Mouse (Mus musculus): ENCODE results near the gene Pi4k2b. TPM values are rescaled to one million over a fixed set of nuclear protein-coding genes. Genes with fewer than 3 reads are reported as not detected.
A peak's percentile ranks its signal among the peaks of the same experiment; 100 is the strongest.
"Not testable (repeated sequence)": the region's sequence is repeated elsewhere in the genome, so short reads cannot be mapped to it uniquely, and the experiment has no call there.

The Pi4k2b gene
- total RNA-seq (2014; rRNA removed) (7.7 and 10.5 TPM in 2 replicates), polyA plus RNA-seq (2015; fragmentation: Nextera tagmentation; extraction: Ambion mirVana) (2.3 and 2.8 TPM in 2 replicates)

- Histone ChIP-seq H3K4me1 (ENCODE audit: insufficient read depth, low read length) (no peaks in the 10 kb centered on the region), H3K9ac (replicated peaks; ENCODE audit: low read length) (peak within 1 kb of the TSS; percentile 62), H3K36me3 (ENCODE audit: insufficient read depth, low read length) (no peaks in the 10 kb centered on the region), H3K4me3 (ENCODE audit: low read length) (peak within 1 kb of the TSS; percentile 79), H3K4me2 (ENCODE audit: low read depth, low read length) (peak within 1 kb of the TSS; percentile 90), H3K27ac (peak within 1 kb of the TSS; percentile 28; the same call in 1 of the 2 replicates), H3K27me3 (ENCODE audit: insufficient read depth, low read length) (0 out of 2 replicates have a peak, but pooled peaks cover 3% of the 10 kb centered on the region), H3K9me3 (ENCODE audit: low read length) (no peaks in the 10 kb centered on the region)
- under 1% methylated on average over 59 of the region's 75 CpGs for WGBS
- DNase-seq (ENCODE audit: low spot score) (peak; percentile 67), ATAC-seq (peak; percentile 95)
- TF ChIP-seq CTCF (IDR thresholded peaks at IDR 0.05; ENCODE audit: low read depth): no peak
Observed at GRCm38 (mm10) chr5:52741391-52742111, at the start of gene Pi4k2b. TSS of gene Pi4k2b (plus strand) at chr5:52741574.

GRCm38 (mm10) chr5:52697291-52697690 is 44.1 kb upstream of the Pi4k2b start:
- TF ChIP-seq CTCF (IDR thresholded peaks at IDR 0.05; ENCODE audit: low read depth): no peak
- WGBS: 95% methylated on average over 1 of the region's 1 CpGs
- no peak overlapping the region for H3K27ac ChIP-seq
- no peaks in the 10 kb centered on the region for H3K36me3 ChIP-seq (ENCODE audit: insufficient read depth, low read length)
- DNase-seq (ENCODE audit: low spot score): no peak
- H3K4me3 ChIP-seq (ENCODE audit: low read length): no peak overlapping the region
- H3K4me2 ChIP-seq (ENCODE audit: low read depth, low read length): no peak overlapping the region
- no peak for ATAC-seq
- H3K9ac ChIP-seq (replicated peaks; ENCODE audit: low read length): no peak overlapping the region
- H3K9me3 ChIP-seq (ENCODE audit: low read length): peaks cover 3% of the 10 kb centered on the region; the same call in 1 of the 2 replicates
- H3K4me1 ChIP-seq (ENCODE audit: insufficient read depth, low read length): no peaks in the 10 kb centered on the region
- no peaks in the 10 kb centered on the region for H3K27me3 ChIP-seq (ENCODE audit: insufficient read depth, low read length)

- H3K27me3 ChIP-seq (ENCODE audit: insufficient read depth, low read length); H3K4me1 ChIP-seq (ENCODE audit: insufficient read depth, low read length): not testable (repeated sequence)
- WGBS: 92% methylated on average over 7 of the region's 7 CpGs
Observed at GRCm38 (mm10) chr5:52697882-52698440, 43.4 kb upstream of the Pi4k2b start.

GRCm38 (mm10) chr5:52704562-52704961 is 36.8 kb upstream of the Pi4k2b start:
- Histone ChIP-seq H3K27me3 (ENCODE audit: insufficient read depth, low read length) (no peaks in the 10 kb centered on the region), H3K36me3 (ENCODE audit: insufficient read depth, low read length) (no peaks in the 10 kb centered on the region), H3K4me2 (ENCODE audit: low read depth, low read length) (no peak overlapping the region), H3K4me1 (ENCODE audit: insufficient read depth, low read length) (no peaks in the 10 kb centered on the region), H3K9ac (replicated peaks; ENCODE audit: low read length) (no peak overlapping the region), H3K9me3 (ENCODE audit: low read length) (peaks cover 3% of the 10 kb centered on the region; the same call in 1 of the 2 replicates), H3K4me3 (ENCODE audit: low read length) (no peak overlapping the region), H3K27ac (no peak overlapping the region)
- no peak for TF ChIP-seq CTCF (IDR thresholded peaks at IDR 0.05; ENCODE audit: low read depth)
- 79% methylated on average over 4 of the region's 4 CpGs for WGBS
- DNase-seq (ENCODE audit: low spot score): no peak
- ATAC-seq: no peak

More at GRCm38 (mm10) chr5:52697882-52698440, 43.4 kb upstream of the Pi4k2b start:
- H3K9me3 ChIP-seq (ENCODE audit: low read length); H3K4me2 ChIP-seq (ENCODE audit: low read depth, low read length); ATAC-seq; H3K27ac ChIP-seq; H3K9ac ChIP-seq (replicated peaks; ENCODE audit: low read length); DNase-seq (ENCODE audit: low spot score); H3K36me3 ChIP-seq (ENCODE audit: insufficient read depth, low read length); H3K4me3 ChIP-seq (ENCODE audit: low read length): not testable (repeated sequence)

- TF ChIP-seq CTCF (IDR thresholded peaks at IDR 0.05; ENCODE audit: low read depth): no peak
- no peak overlapping the region for H3K27ac ChIP-seq
Observed at GRCm38 (mm10) chr5:52712704-52713103, 28.7 kb upstream of the Pi4k2b start.

GRCm38 (mm10) chr5:52716742-52717448 is 24.5 kb upstream of the Pi4k2b start:
- Histone ChIP-seq H3K36me3 (ENCODE audit: insufficient read depth, low read length) (no peaks in the 10 kb centered on the region), H3K4me1 (ENCODE audit: insufficient read depth, low read length) (no peaks in the 10 kb centered on the region), H3K27ac (no peak overlapping the region), H3K9ac (replicated peaks; ENCODE audit: low read length) (no peak overlapping the region), H3K9me3 (ENCODE audit: low read length) (no peaks in the 10 kb centered on the region), H3K4me2 (ENCODE audit: low read depth, low read length) (no peak overlapping the region), H3K4me3 (ENCODE audit: low read length) (no peak overlapping the region), H3K27me3 (ENCODE audit: insufficient read depth, low read length) (no peaks in the 10 kb centered on the region)
- WGBS: 80% methylated on average over 5 of the region's 5 CpGs
- DNase-seq (ENCODE audit: low spot score) (no peak), ATAC-seq (no peak)
- no peak for TF ChIP-seq CTCF (IDR thresholded peaks at IDR 0.05; ENCODE audit: low read depth)

More at GRCm38 (mm10) chr5:52712704-52713103, 28.7 kb upstream of the Pi4k2b start:
- Histone ChIP-seq H3K36me3 (ENCODE audit: insufficient read depth, low read length) (no peaks in the 10 kb centered on the region), H3K27me3 (ENCODE audit: insufficient read depth, low read length) (no peaks in the 10 kb centered on the region), H3K4me2 (ENCODE audit: low read depth, low read length) (no peak overlapping the region), H3K9ac (replicated peaks; ENCODE audit: low read length) (no peak overlapping the region), H3K9me3 (ENCODE audit: low read length) (no peaks in the 10 kb centered on the region), H3K4me1 (ENCODE audit: insufficient read depth, low read length) (no peaks in the 10 kb centered on the region), H3K4me3 (ENCODE audit: low read length) (no peak overlapping the region)
- DNase-seq (ENCODE audit: low spot score) (no peak), ATAC-seq (no peak)
